Mouse (Mus musculus) retina, postnatal 1 day (tissue): Measurements from ENCODE around the gene St3gal3.

Experiments
- DNase-seq: peaks from one replicate; pipeline ENCODE4 v3.0.0-alpha.2; 2012

The St3gal3 gene

DNA sequence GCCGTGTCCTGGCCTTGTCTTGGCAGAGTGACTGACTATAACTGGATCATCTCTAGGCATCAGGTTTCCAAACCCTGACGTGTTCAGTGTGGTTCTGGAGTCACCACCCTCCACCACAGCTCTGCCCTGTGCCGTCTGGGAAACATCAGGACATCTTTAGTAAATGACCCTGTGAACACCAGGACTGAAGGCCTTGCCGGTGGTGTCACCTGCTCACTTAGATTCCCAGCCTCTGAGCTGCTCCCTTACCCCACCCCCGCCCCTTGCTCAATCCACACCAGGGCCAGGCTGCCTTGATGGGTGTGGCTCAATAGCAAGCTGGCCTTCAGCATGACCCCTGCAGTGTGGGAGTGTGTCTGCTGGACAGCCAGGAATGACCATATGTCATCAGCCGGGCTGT is 119.1 kb downstream of the St3gal3 start:
- DNase-seq = peak; percentile 56

- DNase-seq = no peak
Observed at GRCm38 (mm10) chr4:118015126-118015525, 119.6 kb downstream of the St3gal3 start.

DNA sequence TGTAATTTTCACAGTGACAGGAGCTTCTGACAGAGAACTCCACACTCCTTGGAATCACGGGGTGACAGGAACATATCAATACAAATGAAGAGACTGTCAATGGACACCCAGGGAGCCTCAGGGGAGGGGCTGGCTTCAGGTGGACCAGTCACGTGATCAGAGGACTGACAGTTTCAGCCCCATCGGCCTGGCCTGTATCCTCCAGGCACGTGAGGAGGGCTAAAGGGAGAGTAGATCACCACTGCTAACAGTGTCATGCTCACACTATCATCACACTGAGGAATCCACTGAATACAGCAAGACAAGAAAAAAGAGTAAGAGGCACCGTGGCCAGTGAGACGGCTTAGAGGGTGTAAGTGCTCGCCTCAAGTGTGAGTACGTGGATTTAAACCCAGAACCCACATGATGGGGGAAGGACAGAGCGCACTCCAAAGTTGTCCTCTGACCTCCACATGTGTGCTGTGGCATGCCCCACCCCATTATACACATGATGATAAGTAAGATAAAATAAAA is 124.0 kb downstream of the St3gal3 start:
- DNase-seq = no peak

GRCm38 (mm10) chr4:118008433-118009033 is 126.2 kb downstream of the St3gal3 start:
- no peak for DNase-seq

GRCm38 (mm10) chr4:118001355-118001754 is 133.4 kb downstream of the St3gal3 start:
- no peak for DNase-seq

DNA sequence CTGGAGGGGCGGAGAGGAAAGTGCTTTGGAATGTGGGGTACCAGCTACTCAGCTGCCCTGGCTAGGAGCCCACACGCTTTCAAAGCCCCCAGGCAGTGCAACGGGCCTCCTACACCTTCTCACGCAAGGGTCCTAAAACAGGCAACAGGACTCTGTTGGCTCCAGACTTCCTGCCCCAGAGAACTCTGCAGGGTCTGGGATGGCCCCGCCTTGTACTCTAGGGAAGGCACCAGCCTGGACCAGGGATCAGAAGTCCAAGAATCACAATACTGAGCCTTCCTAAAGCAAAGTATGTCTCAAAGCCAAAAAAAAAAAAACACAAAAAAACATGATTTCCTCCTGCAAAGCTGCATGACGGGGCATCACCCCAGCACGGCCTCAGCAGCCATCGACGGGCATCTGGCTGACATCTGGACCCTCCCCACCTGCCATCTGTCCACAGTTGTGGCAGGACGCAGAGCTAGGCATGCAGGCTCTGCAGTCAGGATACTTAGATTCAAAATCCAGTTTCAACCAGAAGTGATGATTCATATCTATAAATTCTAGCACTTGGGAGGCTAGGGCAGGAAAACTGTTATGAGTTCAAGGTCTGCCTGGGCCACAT is 134.0 kb downstream of the St3gal3 start:
- no peak for DNase-seq

GRCm38 (mm10) chr4:117999951-118000350 is 134.8 kb downstream of the St3gal3 start:
- no peak for DNase-seq

DNA sequence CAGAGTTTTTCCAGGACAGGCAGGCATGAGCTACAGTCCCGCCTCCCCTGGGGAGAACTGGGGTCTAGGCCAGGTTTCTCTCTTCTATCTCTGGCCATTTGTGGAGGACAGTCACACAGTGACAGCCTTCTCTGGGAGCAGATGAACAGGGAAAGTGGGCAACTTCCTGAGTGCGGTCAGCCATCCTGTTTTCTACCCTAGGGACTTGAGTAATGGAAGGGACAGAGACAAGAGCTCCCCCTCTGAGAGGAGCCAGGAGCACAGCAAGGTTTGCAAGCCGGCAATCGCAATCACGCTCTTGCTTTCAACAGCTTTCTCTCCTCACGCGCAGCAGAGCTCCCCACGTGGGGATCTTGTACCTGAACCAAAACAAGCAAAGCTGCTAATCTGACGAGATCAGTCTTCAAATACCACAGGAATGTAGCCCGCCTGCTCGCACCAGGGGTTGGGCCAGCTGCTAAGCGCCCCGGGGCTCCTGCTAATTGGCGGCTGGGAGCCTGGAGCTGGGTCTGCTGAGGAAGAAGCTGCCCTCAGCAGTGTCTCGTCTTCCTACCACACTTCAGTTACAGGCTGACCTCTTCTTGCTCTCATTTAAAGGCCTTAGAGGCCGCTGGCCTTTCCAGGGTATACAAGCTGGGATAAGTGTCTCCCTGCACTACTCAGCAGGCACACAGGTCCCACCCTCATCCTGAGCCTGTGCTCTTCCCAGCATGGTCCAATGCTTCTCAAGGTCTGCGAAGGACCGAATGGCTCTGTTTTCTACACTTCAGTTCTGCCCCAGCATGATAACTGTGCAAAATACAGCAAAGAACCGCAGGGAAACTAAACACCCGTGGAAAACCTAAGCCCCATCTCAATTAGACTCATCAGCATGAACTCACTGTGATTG is 137.1 kb downstream of the St3gal3 start:
- peak; percentile 68 for DNase-seq

- no peak for DNase-seq
Observed at GRCm38 (mm10) chr4:117996701-117997100, 138.0 kb downstream of the St3gal3 start.

DNA sequence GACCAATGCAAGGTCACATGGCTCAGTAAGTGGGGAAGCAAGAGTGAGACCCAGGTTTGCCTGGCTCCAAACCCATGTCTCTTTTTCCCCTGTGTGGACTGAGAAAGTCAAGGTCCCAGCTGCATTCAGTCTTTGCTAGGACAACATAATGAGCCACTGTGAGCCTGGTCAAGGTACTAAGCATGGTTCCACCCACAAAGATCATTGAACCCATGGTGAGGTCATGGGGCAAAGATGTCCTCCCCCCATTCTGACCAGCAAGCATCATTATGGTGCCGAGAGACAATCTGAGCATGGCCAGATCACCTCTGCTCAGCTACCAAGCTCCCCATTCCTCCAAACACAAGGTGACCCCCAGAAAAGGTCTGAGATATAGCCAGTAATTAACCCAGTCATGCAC is 139.3 kb downstream of the St3gal3 start:
- DNase-seq = no peak

DNA sequence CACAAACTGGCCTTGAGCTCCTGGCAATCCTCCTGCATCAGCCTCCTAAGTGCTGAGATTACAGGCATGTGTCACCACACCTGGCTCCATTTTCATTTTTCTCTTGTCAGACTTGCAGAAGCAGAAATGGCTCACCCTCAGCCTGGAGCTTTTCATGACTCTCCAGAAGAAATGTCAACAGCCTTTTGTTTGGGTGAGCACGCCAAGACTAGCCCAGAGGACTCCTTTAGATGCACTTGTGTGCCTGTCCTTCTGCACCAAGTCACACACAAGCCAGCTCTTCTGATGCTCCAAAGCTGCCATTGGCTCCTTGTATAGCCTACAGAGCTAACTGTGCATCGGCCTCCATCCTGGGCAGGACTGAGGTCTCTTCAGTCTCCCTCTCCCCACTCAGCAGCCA is 141.3 kb downstream of the St3gal3 start:
- no peak for DNase-seq

DNA sequence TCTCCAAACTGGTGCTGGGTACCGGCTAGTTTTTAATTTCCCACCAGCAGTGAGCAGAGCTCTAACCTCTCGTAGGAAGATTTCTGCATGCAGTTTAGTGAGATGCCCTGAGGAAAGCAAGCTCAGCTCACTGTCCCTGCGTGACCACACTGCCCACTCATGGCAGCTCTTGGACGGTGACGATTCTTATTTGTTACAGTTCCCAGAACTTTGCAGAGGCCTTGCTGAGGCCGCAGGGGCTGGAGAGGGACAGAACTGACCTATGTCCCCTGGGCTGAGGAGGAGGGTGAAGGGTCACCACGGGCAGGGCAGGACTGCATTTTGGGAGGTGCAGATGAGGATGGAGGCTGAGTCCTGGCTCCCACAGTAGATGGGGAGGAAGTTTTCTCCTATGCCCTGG is 141.8 kb downstream of the St3gal3 start:
- DNase-seq = no peak

GRCm38 (mm10) chr4:117992036-117992435 is 142.7 kb downstream of the St3gal3 start:
- DNase-seq = no peak

DNA sequence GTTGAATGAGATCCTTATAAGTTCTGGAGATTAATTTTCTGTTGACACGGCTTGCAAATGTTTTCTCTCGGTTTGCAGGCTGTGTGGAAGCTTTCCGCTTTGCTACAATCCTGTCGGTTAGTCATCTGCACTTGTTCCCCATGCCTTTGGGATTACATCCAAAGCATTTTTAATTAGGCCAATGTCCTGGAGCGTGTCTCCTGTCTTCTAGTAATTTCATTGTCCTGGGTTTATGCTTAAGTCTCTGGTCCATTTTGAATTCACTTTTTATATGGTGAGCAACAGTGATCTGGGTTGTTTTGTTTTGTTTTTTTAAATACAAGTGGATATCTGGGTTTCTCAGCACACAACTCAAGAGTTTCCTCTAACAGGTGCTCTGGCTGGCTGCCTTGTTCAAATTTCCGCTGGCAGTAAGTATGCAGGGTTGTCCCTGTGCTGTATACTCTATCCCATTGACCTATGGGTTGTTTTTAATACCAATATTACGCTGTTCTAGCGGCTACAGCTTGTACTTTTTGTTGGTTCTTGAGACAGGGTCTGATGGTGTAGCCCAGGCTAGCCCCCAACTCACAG is 143.6 kb downstream of the St3gal3 start:
- no peak for DNase-seq

DNA sequence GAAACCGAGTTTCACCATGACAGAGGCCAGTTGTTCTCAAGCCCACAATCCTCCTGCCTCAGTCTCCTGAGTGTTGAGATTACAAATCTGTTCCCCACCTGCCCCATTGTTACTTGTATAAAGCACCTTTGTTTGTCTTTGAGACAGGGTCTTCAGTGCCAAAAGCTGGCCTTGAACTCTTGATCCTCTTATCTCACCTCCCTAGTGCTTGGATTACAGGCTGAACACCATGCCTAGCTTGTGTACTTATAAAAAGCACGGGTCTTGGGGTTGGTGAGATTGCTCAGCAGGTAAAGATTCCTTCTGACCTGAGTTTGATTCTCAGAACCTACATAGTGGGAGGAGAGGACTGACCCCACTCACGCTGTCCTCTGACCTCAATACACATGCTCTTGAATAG is 144.1 kb downstream of the St3gal3 start:
- DNase-seq = no peak

GRCm38 (mm10) chr4:117989801-117990200 is 144.9 kb downstream of the St3gal3 start:
- no peak for DNase-seq

DNA sequence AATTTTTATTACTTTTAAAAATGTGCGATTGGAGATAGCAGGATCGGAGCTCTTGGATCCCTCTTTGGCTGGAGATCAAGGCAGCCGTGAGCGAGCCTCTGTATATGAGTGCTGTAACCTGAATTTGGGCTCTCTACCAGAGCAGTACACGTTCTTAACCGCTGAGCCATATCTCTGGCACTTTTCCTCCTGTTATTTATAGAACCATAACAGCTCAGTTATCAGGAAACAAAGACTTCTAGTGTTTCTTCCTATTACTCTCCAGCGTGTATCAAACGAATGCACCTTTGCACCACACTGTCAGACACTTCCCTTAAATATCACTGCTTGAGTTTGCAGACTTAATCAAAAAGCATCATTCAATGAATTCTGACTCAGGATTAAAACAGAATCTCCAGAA is 147.9 kb downstream of the St3gal3 start:
- no peak for DNase-seq

DNA sequence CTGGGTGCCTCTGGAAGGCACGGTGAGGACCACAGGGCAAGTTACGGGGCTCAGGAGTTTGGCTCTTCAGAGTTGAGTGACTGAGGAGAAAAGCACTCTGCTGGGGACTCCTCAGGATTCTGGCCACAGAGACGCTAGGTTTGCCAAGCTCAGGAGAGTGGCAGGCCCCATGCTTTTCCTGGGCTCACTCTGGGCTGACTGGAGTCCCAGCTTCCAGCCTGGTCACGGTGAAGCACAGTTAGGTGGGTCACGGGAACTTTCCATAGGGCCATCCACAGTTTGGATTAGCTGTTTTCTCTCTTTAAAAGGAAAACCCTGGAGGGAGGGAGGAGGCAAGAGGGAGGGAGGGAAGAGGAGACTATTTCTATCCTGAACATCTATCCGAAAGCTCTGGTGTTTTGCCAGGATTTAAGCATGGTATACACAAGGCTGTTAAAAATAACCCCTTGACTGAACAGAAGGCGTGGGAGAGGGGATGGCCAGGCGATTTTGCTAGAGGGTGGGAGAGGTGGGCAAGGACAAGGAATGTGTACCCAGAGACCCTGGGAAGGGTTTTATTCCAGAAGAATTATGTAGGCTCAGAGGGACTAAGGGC is 149.6 kb downstream of the St3gal3 start:
- no peak for DNase-seq

DNA sequence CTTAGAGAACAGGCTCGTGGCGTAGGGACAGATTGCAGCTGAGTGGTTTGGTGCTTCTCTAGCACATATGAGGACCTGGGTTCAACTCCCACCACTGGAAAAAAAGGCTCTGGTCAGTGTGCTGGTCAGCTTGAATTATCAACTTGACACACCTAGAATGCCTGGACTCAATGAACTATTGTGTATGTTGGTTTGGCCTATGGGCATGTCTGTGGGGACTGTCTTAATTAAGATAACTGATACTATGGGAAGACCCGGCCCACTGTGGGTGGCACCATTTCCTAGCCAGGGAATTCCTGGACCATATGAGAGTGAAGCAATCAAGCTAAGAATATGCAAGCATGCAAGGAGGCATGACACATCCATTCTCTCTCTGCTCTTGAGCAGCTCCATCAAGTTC is 150.5 kb downstream of the St3gal3 start:
- no peak for DNase-seq

GRCm38 (mm10) chr4:117982706-117983105 is 152.0 kb downstream of the St3gal3 start:
- DNase-seq = peak; percentile 17

DNA sequence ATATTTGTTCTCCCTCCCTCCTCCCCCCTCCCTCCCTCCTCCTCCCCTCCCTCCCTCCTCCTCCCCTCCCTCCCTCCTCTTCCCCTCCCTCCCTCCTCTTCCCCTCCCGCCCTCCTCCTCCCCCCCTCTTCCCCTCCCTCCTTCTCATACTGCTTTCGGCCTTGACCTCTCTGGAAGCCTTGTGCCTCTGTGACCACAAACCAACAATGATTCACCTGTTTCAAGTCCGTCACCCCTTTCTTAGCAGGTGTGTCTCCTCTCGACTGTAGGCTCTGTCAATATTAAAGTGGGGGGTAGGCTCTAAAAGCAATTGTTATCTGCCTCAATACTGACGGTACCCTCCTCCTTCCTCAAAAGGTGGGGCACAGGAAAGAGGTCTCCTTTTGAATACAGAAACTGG is 153.2 kb downstream of the St3gal3 start:
- no peak for DNase-seq

- no peak for DNase-seq
Observed at GRCm38 (mm10) chr4:117980161-117980560, 154.6 kb downstream of the St3gal3 start.

DNA sequence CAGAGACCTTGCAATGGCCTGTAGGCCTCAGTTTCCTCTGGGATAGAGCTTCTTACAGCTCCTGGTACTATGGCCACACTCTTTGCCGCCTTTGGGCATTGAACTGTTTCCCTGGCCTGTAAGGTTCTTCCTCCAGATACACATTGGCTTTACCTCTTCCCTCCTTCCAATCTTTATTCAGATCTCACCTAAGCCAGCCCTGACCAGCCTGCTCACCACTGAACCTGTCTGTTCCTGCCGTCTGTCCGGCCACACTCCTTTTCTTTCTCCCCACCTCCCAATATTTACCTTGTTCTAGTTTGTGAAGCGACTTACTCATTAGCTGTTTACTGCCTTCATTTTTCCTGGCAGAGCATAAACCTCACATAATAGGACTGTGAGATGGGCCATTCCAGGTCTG is 155.5 kb downstream of the St3gal3 start:
- DNase-seq = no peak
